Mouse (Mus musculus) liver, embryonic 14.5 days (tissue): Measurements from ENCODE around the gene Syne2.

Source experiments
- CTCF ChIP-seq: IDR thresholded peaks from 2 replicates; pipeline ENCODE4 v1.5.1; 2016; ENCODE audit warnings: antibody characterized with exemption, low read depth, control low read depth
- EP300 ChIP-seq: IDR thresholded peaks from 2 replicates; pipeline ENCODE4 v1.6.1; 2016; ENCODE audit warnings: antibody characterized with exemption, low read depth

DNA sequence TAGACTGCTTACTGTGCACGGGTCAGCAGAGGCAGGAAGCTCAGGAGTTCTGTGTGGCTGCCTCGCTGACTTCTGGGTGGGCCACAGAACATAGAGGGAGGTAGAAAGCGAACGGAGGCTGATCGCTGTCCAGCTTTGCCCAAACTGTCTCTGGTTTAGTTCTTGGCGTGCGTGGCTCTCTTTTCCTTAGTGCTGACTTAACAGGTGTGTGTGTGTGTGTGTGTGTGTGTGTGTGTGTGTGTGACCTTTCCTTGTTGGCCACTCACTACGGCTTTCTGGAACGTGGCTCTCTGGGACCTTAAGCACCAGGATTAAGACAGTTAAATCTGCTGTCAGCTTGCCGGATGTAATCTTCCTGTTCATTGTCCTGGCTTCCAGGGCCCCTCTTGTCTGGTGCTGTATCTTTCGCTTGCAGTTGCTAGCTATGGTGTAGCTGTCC lies 18.6 kb downstream of the Syne2 start:
- TF ChIP-seq EP300: no peak
- no peak for TF ChIP-seq CTCF
